Mouse (Mus musculus) hindbrain, embryonic 16.5 days (tissue): ENCODE measurements at regions not wholly inside any gene's neighbourhood (a gene's known extent, or its start where the extent isn't known, plus 50 kb on each side); places are given as distances from the start of the nearest gene placed in this dataset.

Experiments used
- ATAC-seq: fragments of 200-750 bp; cut with Nextera tagmentation; 2 replicates; pipeline ENCODE4 v1.8.0; 2017; ENCODE audit warnings: moderate TSS enrichment, moderate library complexity
- H3K27ac ChIP-seq: fragments of 300-500 bp; sonication (generic); 2 replicates; pipeline ENCODE4 v1.5.1; 2014; ENCODE audit warnings: low read depth, mild to moderate bottlenecking, control low read depth, low read length, moderate library complexity
- H3K27me3 ChIP-seq: fragments of 300-500 bp; sonication (generic); replicated peaks from 2 replicates; pipeline ENCODE4 v1.6.1; 2014; ENCODE audit warnings: low read length; ENCODE audit not compliant: control insufficient read depth, insufficient read depth
- H3K36me3 ChIP-seq: fragments of 300-500 bp; sonication (generic); 2 replicates; pipeline ENCODE4 v1.6.1; 2014; ENCODE audit warnings: mild to moderate bottlenecking, low read length, moderate library complexity, mixed read lengths; ENCODE audit not compliant: control insufficient read depth, insufficient read depth
- H3K4me1 ChIP-seq: fragments of 300-500 bp; sonication (generic); 2 replicates; pipeline ENCODE4 v1.6.1; 2014; ENCODE audit warnings: low read depth, low read length; ENCODE audit not compliant: control insufficient read depth, insufficient read depth
- H3K4me2 ChIP-seq: fragments of 300-500 bp; sonication (generic); 2 replicates; pipeline ENCODE4 v1.6.1; 2014; ENCODE audit warnings: mild to moderate bottlenecking, low read length, control low read depth, moderate library complexity
- H3K4me3 ChIP-seq: fragments of 300-500 bp; sonication (generic); 2 replicates; pipeline ENCODE4 v1.5.1; 2014; ENCODE audit warnings: mild to moderate bottlenecking, low read length, control low read depth, moderate library complexity
- H3K9ac ChIP-seq: fragments of 300-500 bp; sonication (generic); 2 replicates; pipeline ENCODE4 v1.6.1; 2014; ENCODE audit warnings: low read depth, mild to moderate bottlenecking, control low read depth, low read length, moderate library complexity
- H3K9me3 ChIP-seq: fragments of 300-500 bp; sonication (generic); 2 replicates; pipeline ENCODE4 v1.6.1; 2014; ENCODE audit warnings: mild to moderate bottlenecking, low read length, moderate library complexity; ENCODE audit not compliant: control insufficient read depth
- WGBS: fragments of 180-500 bp; shearing (Covaris S2); extraction: QIAGEN DNeasy Blood & Tissue Kit; methylation state at CpG from one replicate; pipeline ENCODE4 v1.1.7; 2014; 5-methylcytosine and 5-hydroxymethylcytosine counted together

- Histone ChIP-seq H3K36me3 (no peaks in the 10 kb centered on the region), H3K4me1 (no peaks in the 10 kb centered on the region), H3K27ac (no peak overlapping the region), H3K4me2 (no peak overlapping the region), H3K4me3 (no peak overlapping the region), H3K9me3 (no peaks in the 10 kb centered on the region), H3K27me3 (no peaks in the 10 kb centered on the region), H3K9ac (no peak overlapping the region)
- ATAC-seq = no peak
- 87% methylated on average over 11 of the region's 11 CpGs for WGBS
These were observed 893.8 kb downstream of the Poteg start for GRCm38 (mm10) chr8:28341236-28341635.

- ATAC-seq = no peak
These were observed 919.0 kb downstream of the Poteg start for GRCm38 (mm10) chr8:28366470-28366869.

DNA sequence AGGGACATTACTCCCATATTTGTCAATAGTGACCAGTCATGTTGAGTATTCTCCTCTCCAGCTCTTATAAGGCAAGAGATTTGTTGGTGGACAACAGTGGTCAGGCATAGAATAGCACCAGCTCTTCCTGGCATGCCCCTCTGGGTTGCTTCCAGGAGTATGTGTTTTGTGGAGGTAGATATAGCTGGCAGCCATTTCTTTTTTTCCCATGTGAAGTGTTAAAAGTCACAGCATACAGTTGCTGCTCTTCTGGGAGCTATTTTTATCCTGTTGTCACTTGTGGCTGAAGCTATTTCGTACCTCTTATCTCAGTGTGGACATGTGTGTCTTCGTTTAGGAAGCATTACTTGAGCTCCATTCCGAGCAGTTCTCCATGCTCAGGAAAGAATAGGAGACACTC, 919.9 kb downstream of the Poteg start:
- no peak overlapping the region for H3K4me2 ChIP-seq
- H3K36me3 ChIP-seq = no peaks in the 10 kb centered on the region
- 87% methylated on average over 3 of the region's 3 CpGs for WGBS
- H3K27me3 ChIP-seq = no peaks in the 10 kb centered on the region
- H3K4me1 ChIP-seq = no peaks in the 10 kb centered on the region
- no peak overlapping the region for H3K27ac ChIP-seq
- H3K4me3 ChIP-seq = no peak overlapping the region
- ATAC-seq = no peak
- no peak overlapping the region for H3K9ac ChIP-seq
- H3K9me3 ChIP-seq = no peaks in the 10 kb centered on the region

More at GRCm38 (mm10) chr8:28366470-28366869, 919.0 kb downstream of the Poteg start:
- Histone ChIP-seq H3K9me3 (no peaks in the 10 kb centered on the region), H3K9ac (no peak overlapping the region), H3K36me3 (no peaks in the 10 kb centered on the region), H3K27me3 (no peaks in the 10 kb centered on the region), H3K27ac (no peak overlapping the region), H3K4me2 (no peak overlapping the region), H3K4me3 (no peak overlapping the region), H3K4me1 (no peaks in the 10 kb centered on the region)

GRCm38 (mm10) chr8:28371752-28372151, 924.3 kb downstream of the Poteg start:
- no peaks in the 10 kb centered on the region for H3K27me3 ChIP-seq
- no peaks in the 10 kb centered on the region for H3K9me3 ChIP-seq
- H3K4me2 ChIP-seq = no peak overlapping the region
- H3K27ac ChIP-seq = no peak overlapping the region
- WGBS = 57% methylated on average over 1 of the region's 1 CpGs
- H3K9ac ChIP-seq = no peak overlapping the region
- H3K4me3 ChIP-seq = no peak overlapping the region
- no peaks in the 10 kb centered on the region for H3K4me1 ChIP-seq
- 0 out of 2 replicates have a peak, but pooled peaks have one; percentile 52 for ATAC-seq
- no peaks in the 10 kb centered on the region for H3K36me3 ChIP-seq

DNA sequence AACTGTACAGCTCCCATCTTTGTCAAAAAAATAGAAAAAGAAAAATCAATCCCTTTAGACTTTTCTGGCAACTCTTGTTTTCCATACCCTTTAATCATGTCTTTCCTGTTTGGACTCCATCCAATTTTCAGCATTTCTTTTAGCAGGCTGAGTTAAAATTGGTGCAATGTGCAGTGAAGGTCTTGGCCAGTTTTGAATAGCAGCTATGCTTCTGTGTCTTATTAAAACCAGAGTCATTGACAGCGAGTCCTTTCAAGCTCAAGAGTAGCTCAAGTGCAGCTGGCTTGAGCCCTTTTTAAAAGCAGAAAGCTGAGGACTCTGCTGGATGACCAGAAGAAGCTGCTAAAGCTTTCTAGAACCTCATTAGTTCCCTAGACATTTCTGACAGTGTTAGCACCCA, 952.7 kb downstream of the Poteg start:
- no peak overlapping the region for H3K27ac ChIP-seq
- H3K27me3 ChIP-seq = no peaks in the 10 kb centered on the region
- no peak overlapping the region for H3K4me2 ChIP-seq
- H3K9ac ChIP-seq = no peak overlapping the region
- no peaks in the 10 kb centered on the region for H3K9me3 ChIP-seq
- H3K36me3 ChIP-seq = no peaks in the 10 kb centered on the region
- no peak overlapping the region for H3K4me3 ChIP-seq
- 67% methylated on average over 1 of the region's 1 CpGs for WGBS
- ATAC-seq = no peak
- H3K4me1 ChIP-seq = no peaks in the 10 kb centered on the region

GRCm38 (mm10) chr8:28427544-28428135, 980.2 kb downstream of the Poteg start:
- no peak overlapping the region for H3K9ac ChIP-seq
- H3K4me1 ChIP-seq = no peaks in the 10 kb centered on the region
- no peaks in the 10 kb centered on the region for H3K9me3 ChIP-seq
- no peaks in the 10 kb centered on the region for H3K36me3 ChIP-seq
- H3K27ac ChIP-seq = no peak overlapping the region
- peak; percentile 88 for ATAC-seq
- 32% methylated on average over 7 of the region's 7 CpGs for WGBS
- H3K4me3 ChIP-seq = no peak overlapping the region
- H3K4me2 ChIP-seq = no peak overlapping the region
- no peaks in the 10 kb centered on the region for H3K27me3 ChIP-seq

DNA sequence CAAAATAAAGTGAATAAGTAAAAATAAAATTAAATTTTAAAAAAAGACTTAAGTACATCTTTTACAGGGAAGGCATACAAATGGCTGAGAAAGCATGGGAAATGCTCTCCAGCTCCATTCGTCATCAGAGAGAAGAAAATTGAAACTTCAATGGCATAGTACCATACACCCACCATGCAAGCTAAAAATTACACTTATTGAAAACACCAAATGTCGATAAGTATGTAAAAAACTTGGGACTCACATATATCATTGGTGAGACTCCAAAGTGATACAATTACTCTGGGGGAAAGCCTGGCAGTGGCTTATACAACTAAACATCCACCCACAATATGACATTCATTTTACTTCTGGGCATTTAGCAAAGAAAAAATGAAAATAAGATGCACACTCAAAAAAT, 1025.7 kb downstream of the Poteg start:
- no peak overlapping the region for H3K4me3 ChIP-seq
- H3K27me3 ChIP-seq = no peaks in the 10 kb centered on the region
- no peak overlapping the region for H3K27ac ChIP-seq
- no peak overlapping the region for H3K9ac ChIP-seq
- no peak overlapping the region for H3K4me2 ChIP-seq
- no peaks in the 10 kb centered on the region for H3K36me3 ChIP-seq
- WGBS = 88% methylated on average over 2 of the region's 2 CpGs
- H3K9me3 ChIP-seq = no peaks in the 10 kb centered on the region
- no peak for ATAC-seq
- no peaks in the 10 kb centered on the region for H3K4me1 ChIP-seq

DNA sequence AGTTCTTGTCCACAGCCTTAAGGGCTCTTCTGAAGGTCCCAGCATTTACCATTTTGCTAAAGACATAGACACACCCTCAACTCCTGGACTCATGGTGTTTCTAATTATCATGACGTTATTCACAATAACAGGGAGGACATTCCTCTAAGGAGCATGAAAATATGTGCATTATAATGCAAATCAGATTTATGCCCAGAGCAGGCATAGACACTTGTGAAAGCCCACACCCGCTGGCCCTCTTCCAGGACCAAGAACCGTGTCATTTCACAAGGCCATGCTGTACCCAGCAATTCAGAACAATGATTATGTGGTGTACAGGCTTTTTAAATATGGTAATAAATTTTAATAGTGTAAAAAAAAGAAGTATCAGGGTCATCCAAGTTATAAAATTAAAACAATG, 1040.4 kb downstream of the Poteg start:
- Histone ChIP-seq H3K27ac (no peak overlapping the region), H3K36me3 (no peaks in the 10 kb centered on the region), H3K9me3 (no peaks in the 10 kb centered on the region), H3K27me3 (no peaks in the 10 kb centered on the region), H3K4me2 (no peak overlapping the region), H3K4me1 (no peaks in the 10 kb centered on the region), H3K4me3 (no peak overlapping the region), H3K9ac (no peak overlapping the region)
- WGBS = 15% methylated on average over 3 of the region's 3 CpGs
- no peak for ATAC-seq

- 74% methylated on average over 5 of the region's 5 CpGs for WGBS
- Histone ChIP-seq H3K4me2 (no peak overlapping the region), H3K4me1 (no peaks in the 10 kb centered on the region; the same call in 1 of the 2 replicates), H3K27ac (no peak overlapping the region), H3K9ac (no peak overlapping the region), H3K4me3 (no peak overlapping the region), H3K36me3 (no peaks in the 10 kb centered on the region), H3K9me3 (no peaks in the 10 kb centered on the region), H3K27me3 (no peaks in the 10 kb centered on the region)
- ATAC-seq = peak; percentile 90
These were observed 1056.2 kb downstream of the Poteg start for GRCm38 (mm10) chr8:28503488-28504319.
